Mouse (Mus musculus) G1E (cell line): ENCODE measurements around the gene Sh3rf3. TPM values are rescaled to one million over a fixed set of nuclear protein-coding genes. Genes with fewer than 3 reads are reported as not detected.

Source experiments
- ATAC-seq: 2 replicates; pipeline ENCODE4 v1.8.0; 2016; ENCODE audit warnings: mild to moderate bottlenecking; ENCODE audit not compliant: insufficient number of reproducible peaks, poor library complexity, low FRiP score, severe bottlenecking; ENCODE audit errors: extremely low read depth
- DNase-seq: peaks from one replicate; pipeline ENCODE4 v3.0.0; 2012; ENCODE audit warnings: low spot score
- H3K27me3 ChIP-seq: 2 replicates; pipeline ENCODE4 v1.6.1; 2012; ENCODE audit warnings: mild to moderate bottlenecking, low read length, inconsistent platforms; ENCODE audit not compliant: insufficient read depth
- H3K36me3 ChIP-seq: replicated peaks from 2 replicates; pipeline ENCODE3; 2012; ENCODE audit warnings: mild to moderate bottlenecking, inconsistent platforms
- H3K4me1 ChIP-seq: 2 replicates; pipeline ENCODE4 v1.6.1; 2012; ENCODE audit warnings: low read depth, low read length, inconsistent platforms, mixed read lengths; ENCODE audit not compliant: insufficient read depth
- H3K4me3 ChIP-seq: 2 replicates; pipeline ENCODE4 v1.5.1; 2012; ENCODE audit warnings: low read depth, mild to moderate bottlenecking, inconsistent platforms, low read length, moderate library complexity, mixed read lengths
- H3K9me3 ChIP-seq: replicated peaks from 2 replicates; pipeline ENCODE4 v1.6.1; 2012; ENCODE audit warnings: inconsistent platforms
- CTCF ChIP-seq: IDR thresholded peaks from 2 replicates; pipeline ENCODE4 v1.5.1; 2012; ENCODE audit warnings: low read depth, low read length, inconsistent platforms, mixed read lengths
- GATA1 ChIP-seq: IDR thresholded peaks from 2 replicates; pipeline ENCODE4 v1.6.1; 2012; ENCODE audit warnings: borderline replicate concordance, low read length, inconsistent platforms, mixed read lengths
- GATA2 ChIP-seq: IDR thresholded peaks from 2 replicates; pipeline ENCODE4 v1.6.1; 2012; ENCODE audit warnings: low read depth, low read length, inconsistent platforms, borderline replicate concordance
- POLR2AphosphoS5 ChIP-seq: IDR thresholded peaks from 2 replicates; pipeline ENCODE4 v1.6.1; 2012; ENCODE audit warnings: low read depth, low read length, inconsistent platforms; ENCODE audit not compliant: insufficient replicate concordance
- TAL1 ChIP-seq: conservative IDR thresholded peaks from 2 replicates; pipeline ENCODE4 v1.6.1; 2012; ENCODE audit warnings: low read depth, low read length, inconsistent platforms, mixed read lengths
- polyA plus RNA-seq: library from polyadenylated mRNA; stranded (reverse); fragments of >175 nt; gene quantifications from 2 replicates; pipeline ENCODE4 v1.2.3, GENCODE M21; 2012
- total RNA-seq, 2 experiments: library from RNA; stranded (forward) in 1 of 2; stranded (reverse) in 1 of 2; fragments of 200-1000 nt in 1 of 2; fragments of >200 nt in 1 of 2; fragmentation: Nextera tagmentation in 1 of 2; gene quantifications; 2 replicates each; pipeline ENCODE4 v1.2.3; 2014 to 2017

The Sh3rf3 gene
- total and polyA plus RNA-seq, 3 experiments: 0.22 TPM; not detected in 2

GRCm38 (mm10) chr10:58864735-58865134, 51.6 kb downstream of the Sh3rf3 start:
- H3K9me3 ChIP-seq: no peaks in the 10 kb centered on the region
- no peak for DNase-seq
- H3K36me3 ChIP-seq: no peaks in the 10 kb centered on the region
- TF ChIP-seq CTCF: no peak
- no peak for TF ChIP-seq GATA1
- no peak for TF ChIP-seq GATA2
- H3K4me3 ChIP-seq: no peak overlapping the region
- no peaks in the 10 kb centered on the region for H3K4me1 ChIP-seq
- ATAC-seq: no peak
- H3K27me3 ChIP-seq: no peaks in the 10 kb centered on the region

GRCm38 (mm10) chr10:58867536-58867935, 54.4 kb downstream of the Sh3rf3 start:
- H3K9me3 ChIP-seq: no peaks in the 10 kb centered on the region
- ATAC-seq (no peak), DNase-seq (no peak)
- TF ChIP-seq CTCF: no peak
- no peak for TF ChIP-seq TAL1
- no peak for TF ChIP-seq GATA2
- TF ChIP-seq POLR2AphosphoS5: no peak
- no peak for TF ChIP-seq GATA1
- H3K36me3 ChIP-seq: no peaks in the 10 kb centered on the region
- H3K4me3 ChIP-seq: no peak overlapping the region
- no peaks in the 10 kb centered on the region for H3K27me3 ChIP-seq
- H3K4me1 ChIP-seq: no peaks in the 10 kb centered on the region

GRCm38 (mm10) chr10:58869836-58870235, 56.7 kb downstream of the Sh3rf3 start:
- TF ChIP-seq TAL1: no peak
- H3K9me3 ChIP-seq: no peaks in the 10 kb centered on the region
- no peaks in the 10 kb centered on the region for H3K27me3 ChIP-seq
- no peak for DNase-seq
- no peaks in the 10 kb centered on the region for H3K36me3 ChIP-seq
- H3K4me1 ChIP-seq: no peaks in the 10 kb centered on the region
- no peak overlapping the region for H3K4me3 ChIP-seq
- no peak for ATAC-seq

- H3K27me3 ChIP-seq: no peaks in the 10 kb centered on the region
- H3K9me3 ChIP-seq: no peaks in the 10 kb centered on the region
- TF ChIP-seq POLR2AphosphoS5 (no peak), GATA2 (no peak), GATA1 (no peak), TAL1 (no peak), CTCF (no peak)
- H3K4me3 ChIP-seq: no peak overlapping the region
- H3K36me3 ChIP-seq: no peaks in the 10 kb centered on the region
- no peak for DNase-seq
- H3K4me1 ChIP-seq: no peaks in the 10 kb centered on the region
- no peak for ATAC-seq
Measured at GRCm38 (mm10) chr10:58871149-58871820, 58.1 kb downstream of the Sh3rf3 start.

- Histone ChIP-seq H3K27me3 (no peaks in the 10 kb centered on the region), H3K4me1 (no peaks in the 10 kb centered on the region), H3K4me3 (no peak overlapping the region), H3K36me3 (no peaks in the 10 kb centered on the region), H3K9me3 (no peaks in the 10 kb centered on the region)
- TF ChIP-seq GATA2 (no peak), GATA1 (no peak), POLR2AphosphoS5 (no peak), CTCF (no peak), TAL1 (no peak)
- DNase-seq: no peak
- no peak for ATAC-seq
Measured at GRCm38 (mm10) chr10:58871821-58872577, 58.8 kb downstream of the Sh3rf3 start.

- no peak for TF ChIP-seq GATA1
- TF ChIP-seq POLR2AphosphoS5: no peak
- no peak for TF ChIP-seq CTCF
- no peak for TF ChIP-seq GATA2
- TF ChIP-seq TAL1: no peak
- ATAC-seq (no peak), DNase-seq (no peak)
- H3K27me3 ChIP-seq: no peaks in the 10 kb centered on the region
- H3K36me3 ChIP-seq: no peaks in the 10 kb centered on the region
- H3K9me3 ChIP-seq: no peaks in the 10 kb centered on the region
- no peaks in the 10 kb centered on the region for H3K4me1 ChIP-seq
- no peak overlapping the region for H3K4me3 ChIP-seq
Measured at GRCm38 (mm10) chr10:58877835-58878234, 64.7 kb downstream of the Sh3rf3 start.
